Mouse (Mus musculus): ENCODE results near the gene Tenm2.

Tenm2 gene

GRCm38 (mm10) chr11:36909036-36909435 is 326.7 kb downstream of the Tenm2 start:
- DNase-seq (ENCODE audit: extremely low spot score, low spot score), result no peak

- DNase-seq (ENCODE audit: extremely low spot score, low spot score), result no peak
Observed at GRCm38 (mm10) chr11:36902302-36902701, 333.5 kb downstream of the Tenm2 start.

GRCm38 (mm10) chr11:36893061-36893460 is 342.7 kb downstream of the Tenm2 start:
- DNase-seq (ENCODE audit: extremely low spot score, low spot score), result no peak

- DNase-seq (ENCODE audit: extremely low spot score, low spot score), result no peak
Observed at GRCm38 (mm10) chr11:36891106-36891505, 344.7 kb downstream of the Tenm2 start.

GRCm38 (mm10) chr11:36887490-36887889 is 348.3 kb downstream of the Tenm2 start:
- no peak for DNase-seq (ENCODE audit: extremely low spot score, low spot score)

- no peak for DNase-seq (ENCODE audit: extremely low spot score, low spot score)
Observed at GRCm38 (mm10) chr11:36886147-36886546, 349.6 kb downstream of the Tenm2 start.

- DNase-seq (ENCODE audit: extremely low spot score, low spot score), result no peak
Observed at GRCm38 (mm10) chr11:36872961-36873360, 362.8 kb downstream of the Tenm2 start.

- no peak for DNase-seq (ENCODE audit: extremely low spot score, low spot score)
Observed at GRCm38 (mm10) chr11:36870548-36870947, 365.2 kb downstream of the Tenm2 start.

- no peak for DNase-seq (ENCODE audit: extremely low spot score, low spot score)
Observed at GRCm38 (mm10) chr11:36851690-36852089, 384.1 kb downstream of the Tenm2 start.

- DNase-seq (ENCODE audit: extremely low spot score, low spot score), result no peak
Observed at GRCm38 (mm10) chr11:36847451-36847850, 388.3 kb downstream of the Tenm2 start.

GRCm38 (mm10) chr11:36832855-36833254 is 402.9 kb downstream of the Tenm2 start:
- DNase-seq (ENCODE audit: extremely low spot score, low spot score), result no peak

- DNase-seq (ENCODE audit: extremely low spot score, low spot score), result no peak
Observed at GRCm38 (mm10) chr11:36831511-36831910, 404.3 kb downstream of the Tenm2 start.

- no peak for DNase-seq (ENCODE audit: extremely low spot score, low spot score)
Observed at GRCm38 (mm10) chr11:36824666-36825065, 411.1 kb downstream of the Tenm2 start.

- no peak for DNase-seq (ENCODE audit: extremely low spot score, low spot score)
Observed at GRCm38 (mm10) chr11:36804615-36805014, 431.1 kb downstream of the Tenm2 start.

GRCm38 (mm10) chr11:36802208-36802631 is 433.5 kb downstream of the Tenm2 start:
- DNase-seq (ENCODE audit: extremely low spot score, low spot score), result no peak

GRCm38 (mm10) chr11:36801683-36802082 is 434.1 kb downstream of the Tenm2 start:
- DNase-seq (ENCODE audit: extremely low spot score, low spot score), result no peak

- no peak for DNase-seq (ENCODE audit: extremely low spot score, low spot score)
Observed at GRCm38 (mm10) chr11:36799409-36799808, 436.4 kb downstream of the Tenm2 start.

- DNase-seq (ENCODE audit: extremely low spot score, low spot score), result no peak
Observed at GRCm38 (mm10) chr11:36758009-36758408, 477.8 kb downstream of the Tenm2 start.

- DNase-seq (ENCODE audit: extremely low spot score, low spot score), result no peak
Observed at GRCm38 (mm10) chr11:36746286-36746685, 489.5 kb downstream of the Tenm2 start.

- no peak for DNase-seq (ENCODE audit: extremely low spot score, low spot score)
Observed at GRCm38 (mm10) chr11:36727800-36728199, 508.0 kb downstream of the Tenm2 start.

GRCm38 (mm10) chr11:36702881-36703280 is 532.9 kb downstream of the Tenm2 start:
- DNase-seq (ENCODE audit: extremely low spot score, low spot score), result no peak

GRCm38 (mm10) chr11:36700951-36701350 is 534.8 kb downstream of the Tenm2 start:
- no peak for DNase-seq (ENCODE audit: extremely low spot score, low spot score)

GRCm38 (mm10) chr11:36700131-36700530 is 535.6 kb downstream of the Tenm2 start:
- DNase-seq (ENCODE audit: extremely low spot score, low spot score), result no peak

- no peak for DNase-seq (ENCODE audit: extremely low spot score, low spot score)
Observed at GRCm38 (mm10) chr11:36698268-36698667, 537.5 kb downstream of the Tenm2 start.
